Mouse (Mus musculus) ES-Bruce4 (cell line): ENCODE measurements around the gene C1qb.

Source experiments
- CTCF ChIP-seq: IDR thresholded peaks from one replicate; pipeline ENCODE4 v1.8.1; 2011; ENCODE audit warnings: low read depth, low read length
- EP300 ChIP-seq: IDR thresholded peaks from 2 replicates; pipeline ENCODE4 v1.6.1; 2011; ENCODE audit warnings: low read depth, low read length; ENCODE audit not compliant: insufficient read depth
- POLR2A ChIP-seq: IDR thresholded peaks from one replicate; pipeline ENCODE4 v1.8.1; 2011; ENCODE audit warnings: low read length; ENCODE audit not compliant: insufficient read depth

GRCm38 (mm10) chr4:136899154-136899553, 13.2 kb upstream of the C1qb start:
- peak; percentile 46 for TF ChIP-seq CTCF
- TF ChIP-seq POLR2A: no peak
- TF ChIP-seq EP300: no peak
